Mouse (Mus musculus) neural tube, embryonic 13.5 days (tissue): Measurements from ENCODE around the gene Amhr2. TPM values are rescaled to one million over a fixed set of nuclear protein-coding genes. Genes with fewer than 3 reads are reported as not detected.

Experiments used
- ATAC-seq: fragments of 200-750 bp; cut with Nextera tagmentation; 2 replicates; pipeline ENCODE4 v1.8.0; 2017; ENCODE audit warnings: low read depth, mild to moderate bottlenecking, moderate TSS enrichment, moderate library complexity
- H3K27ac ChIP-seq: fragments of 300-500 bp; sonication (generic); replicated peaks from 2 replicates; pipeline ENCODE4 v1.5.1; 2015; ENCODE audit warnings: moderate library complexity, mild to moderate bottlenecking, inconsistent platforms
- H3K27me3 ChIP-seq: fragments of 300-500 bp; sonication (generic); 2 replicates; pipeline ENCODE4 v1.6.1; 2015; ENCODE audit warnings: mild to moderate bottlenecking, inconsistent platforms
- H3K36me3 ChIP-seq: fragments of 300-500 bp; sonication (generic); 2 replicates; pipeline ENCODE4 v1.6.1; 2015; ENCODE audit warnings: mild to moderate bottlenecking, inconsistent platforms
- H3K4me1 ChIP-seq: fragments of 300-500 bp; sonication (generic); replicated peaks from 2 replicates; pipeline ENCODE4 v1.6.1; 2015; ENCODE audit warnings: inconsistent platforms
- H3K4me2 ChIP-seq: fragments of 300-500 bp; sonication (generic); 2 replicates; pipeline ENCODE4 v1.6.1; 2015; ENCODE audit warnings: inconsistent platforms, mild to moderate bottlenecking, moderate library complexity
- H3K4me3 ChIP-seq: fragments of 300-500 bp; sonication (generic); 2 replicates; pipeline ENCODE4 v1.5.1; 2015; ENCODE audit warnings: mild to moderate bottlenecking, inconsistent platforms
- H3K9ac ChIP-seq: fragments of 300-500 bp; sonication (generic); 2 replicates; pipeline ENCODE4 v1.6.1; 2015; ENCODE audit warnings: moderate library complexity, mild to moderate bottlenecking, inconsistent platforms
- H3K9me3 ChIP-seq: fragments of 300-500 bp; sonication (generic); 2 replicates; pipeline ENCODE4 v1.6.1; 2016; ENCODE audit warnings: inconsistent platforms
- WGBS: fragments of 180-500 bp; shearing (Covaris S2); methylation state at CpG from one replicate; pipeline ENCODE4 v1.1.7; 2015; 5-methylcytosine and 5-hydroxymethylcytosine counted together
- polyA plus RNA-seq: library from polyadenylated mRNA; unstranded; fragments of >200 nt; fragmentation: Nextera tagmentation; extraction: Ambion mirVana; gene quantifications from 2 replicates; pipeline ENCODE4 v1.2.1, GENCODE M21; 2015

The Amhr2 gene
- 0.13 and 0.76 TPM in 2 replicates for polyA plus RNA-seq

- Histone ChIP-seq H3K4me2 (no peak within 1 kb of the TSS), H3K4me3 (no peak within 1 kb of the TSS), H3K9ac (no peak within 1 kb of the TSS), H3K27me3 (no peaks in the 10 kb centered on the region), H3K27ac (no peak within 1 kb of the TSS), H3K4me1 (no peaks in the 10 kb centered on the region), H3K36me3 (no peaks in the 10 kb centered on the region), H3K9me3 (no peaks in the 10 kb centered on the region)
- 72% methylated on average over 8 of the region's 8 CpGs for WGBS
- ATAC-seq: no peak
These were observed at the start of gene Amhr2 for GRCm38 (mm10) chr15:102445146-102445545. Gene Amhr2, plus strand, starts transcription at chr15:102445367.

- 25% methylated on average over 5 of the region's 5 CpGs for WGBS
- 0 out of 2 replicates have a peak overlapping the region, but pooled peaks have one; percentile 67 for H3K4me2 ChIP-seq
These were observed 46.5 kb upstream of the Amhr2 start for GRCm38 (mm10) chr15:102398629-102399028.

GRCm38 (mm10) chr15:102399229-102400221 is 45.6 kb upstream of the Amhr2 start:
- ATAC-seq: peak; percentile 67; the same call in 1 of the 2 replicates
- whole genome bisulfite sequencing: 5% methylated on average over 34 of the region's 34 CpGs
- H3K4me2 ChIP-seq: peak overlapping the region; percentile 67

More at GRCm38 (mm10) chr15:102398629-102399028, 46.5 kb upstream of the Amhr2 start:
- Histone ChIP-seq H3K27ac (no peak overlapping the region), H3K4me3 (no peak overlapping the region), H3K36me3 (no peaks in the 10 kb centered on the region), H3K27me3 (no peaks in the 10 kb centered on the region), H3K9me3 (no peaks in the 10 kb centered on the region), H3K9ac (no peak overlapping the region), H3K4me1 (peaks cover 18% of the 10 kb centered on the region)
- ATAC-seq: no peak

GRCm38 (mm10) chr15:102400476-102401045 is 44.6 kb upstream of the Amhr2 start:
- ATAC-seq: no peak
- H3K4me2 ChIP-seq: no peak overlapping the region
- WGBS: 83% methylated on average over 10 of the region's 10 CpGs

More at GRCm38 (mm10) chr15:102399229-102400221, 45.6 kb upstream of the Amhr2 start:
- Histone ChIP-seq H3K4me3 (peak overlapping the region; percentile 37), H3K36me3 (no peaks in the 10 kb centered on the region), H3K9me3 (no peaks in the 10 kb centered on the region), H3K9ac (peak overlapping the region; percentile 64), H3K4me1 (peaks cover 18% of the 10 kb centered on the region), H3K27me3 (no peaks in the 10 kb centered on the region), H3K27ac (peak overlapping the region; percentile 62)

GRCm38 (mm10) chr15:102401278-102401677 is 43.9 kb upstream of the Amhr2 start:
- WGBS: 87% methylated on average over 2 of the region's 2 CpGs
- Histone ChIP-seq H3K27ac (no peak overlapping the region), H3K36me3 (no peaks in the 10 kb centered on the region), H3K27me3 (no peaks in the 10 kb centered on the region), H3K4me2 (no peak overlapping the region), H3K9me3 (no peaks in the 10 kb centered on the region), H3K9ac (no peak overlapping the region), H3K4me3 (no peak overlapping the region), H3K4me1 (peaks cover 23% of the 10 kb centered on the region)
- ATAC-seq: no peak

More at GRCm38 (mm10) chr15:102400476-102401045, 44.6 kb upstream of the Amhr2 start:
- Histone ChIP-seq H3K27ac (no peak overlapping the region), H3K9ac (no peak overlapping the region), H3K4me3 (no peak overlapping the region), H3K4me1 (peaks cover 23% of the 10 kb centered on the region), H3K9me3 (no peaks in the 10 kb centered on the region), H3K36me3 (no peaks in the 10 kb centered on the region), H3K27me3 (no peaks in the 10 kb centered on the region)

- H3K4me3 ChIP-seq: no peak overlapping the region
These were observed 43.0 kb upstream of the Amhr2 start for GRCm38 (mm10) chr15:102402210-102402609.

GRCm38 (mm10) chr15:102404608-102405488 is 40.3 kb upstream of the Amhr2 start:
- Histone ChIP-seq H3K4me1 (peaks cover 40% of the 10 kb centered on the region), H3K27me3 (no peaks in the 10 kb centered on the region), H3K4me3 (peak overlapping the region; percentile 53), H3K27ac (peak overlapping the region; percentile 99), H3K9me3 (no peaks in the 10 kb centered on the region), H3K9ac (peak overlapping the region; percentile 78), H3K4me2 (peak overlapping the region; percentile 65), H3K36me3 (peaks cover 20% of the 10 kb centered on the region)
- WGBS: 15% methylated on average over 34 of the region's 34 CpGs
- no peak for ATAC-seq

More at GRCm38 (mm10) chr15:102402210-102402609, 43.0 kb upstream of the Amhr2 start:
- no peak overlapping the region for H3K9ac ChIP-seq
- H3K9me3 ChIP-seq: no peaks in the 10 kb centered on the region
- peaks cover 28% of the 10 kb centered on the region for H3K4me1 ChIP-seq
- no peaks in the 10 kb centered on the region for H3K36me3 ChIP-seq
- 96% methylated on average over 3 of the region's 3 CpGs for WGBS
- ATAC-seq: no peak
- no peaks in the 10 kb centered on the region for H3K27me3 ChIP-seq
- no peak overlapping the region for H3K27ac ChIP-seq
- H3K4me2 ChIP-seq: no peak overlapping the region

GRCm38 (mm10) chr15:102405489-102406195 is 39.5 kb upstream of the Amhr2 start, which contains the start of gene Sp1:
Gene Sp1, plus strand, starts transcription at chr15:102406143.
- Histone ChIP-seq H3K4me2 (peak within 1 kb of the TSS; percentile 65), H3K27ac (peak within 1 kb of the TSS; percentile 99), H3K36me3 (peaks cover 28% of the 10 kb centered on the region), H3K4me1 (peaks cover 44% of the 10 kb centered on the region), H3K27me3 (no peaks in the 10 kb centered on the region), H3K9ac (peak within 1 kb of the TSS; percentile 88), H3K4me3 (peak within 1 kb of the TSS; percentile 81), H3K9me3 (no peaks in the 10 kb centered on the region)
- peak; percentile 99 for ATAC-seq
- WGBS: under 1% methylated on average over 38 of the region's 38 CpGs

GRCm38 (mm10) chr15:102406196-102406911 is 38.8 kb upstream of the Amhr2 start:
- peak overlapping the region; percentile 81 for H3K4me3 ChIP-seq
- H3K4me2 ChIP-seq: peak overlapping the region; percentile 59
- under 1% methylated on average over 38 of the region's 69 CpGs for WGBS
- H3K27ac ChIP-seq: peak overlapping the region; percentile 93
- ATAC-seq: no peak
- H3K4me1 ChIP-seq: peaks cover 49% of the 10 kb centered on the region
- H3K36me3 ChIP-seq: peaks cover 29% of the 10 kb centered on the region
- H3K27me3 ChIP-seq: no peaks in the 10 kb centered on the region
- peak overlapping the region; percentile 88 for H3K9ac ChIP-seq
- H3K9me3 ChIP-seq: no peaks in the 10 kb centered on the region

GRCm38 (mm10) chr15:102406912-102407580 is 38.1 kb upstream of the Amhr2 start:
- H3K4me3 ChIP-seq: peak overlapping the region; percentile 81
- WGBS: 26% methylated on average over 3 of the region's 3 CpGs
- H3K27ac ChIP-seq: peak overlapping the region; percentile 93
- peak overlapping the region; percentile 88 for H3K9ac ChIP-seq
- peaks cover 35% of the 10 kb centered on the region for H3K36me3 ChIP-seq
- H3K4me1 ChIP-seq: peaks cover 54% of the 10 kb centered on the region
- H3K27me3 ChIP-seq: no peaks in the 10 kb centered on the region
- no peaks in the 10 kb centered on the region for H3K9me3 ChIP-seq
- H3K4me2 ChIP-seq: peak overlapping the region; percentile 59
- no peak for ATAC-seq
